Mouse (Mus musculus) CH12.LX (cell line): ENCODE measurements around the gene Gbx2.

Experiments used
- CTCF ChIP-seq, 2 experiments: IDR thresholded peaks in 1 of 2; conservative IDR thresholded peaks in 1 of 2; 2 replicates each; pipeline ENCODE4 v1.5.1; 2011 to 2012; ENCODE audit warnings: low read depth in 2 of 2, low read length in 2 of 2, improper control_type of control experiment in 1 of 2, inconsistent platforms in 1 of 2, mild to moderate bottlenecking in 1 of 2, moderate library complexity in 1 of 2
- POLR2A ChIP-seq: IDR thresholded peaks from 2 replicates; pipeline ENCODE4 v1.6.1; 2011; ENCODE audit warnings: low read depth, mild to moderate bottlenecking, improper control_type of control experiment, low read length
- RAD21 ChIP-seq: IDR thresholded peaks from 2 replicates; pipeline ENCODE4 v1.6.1; 2011; ENCODE audit warnings: low read depth, mild to moderate bottlenecking, low read length, improper control_type of control experiment, moderate library complexity
- SMC3 ChIP-seq: IDR thresholded peaks from 2 replicates; pipeline ENCODE4 v1.6.1; 2011; ENCODE audit warnings: low read depth, low read length, improper control_type of control experiment
- TBP ChIP-seq: conservative IDR thresholded peaks from 2 replicates; pipeline ENCODE4 v1.6.1; 2011; ENCODE audit warnings: low read depth, low read length, improper control_type of control experiment
- USF2 ChIP-seq: conservative IDR thresholded peaks from 2 replicates; pipeline ENCODE4 v1.6.1; 2011; ENCODE audit warnings: low read depth, low read length, improper control_type of control experiment

- TF ChIP-seq USF2 (no peak), RAD21 (no peak), POLR2A (no peak), SMC3 (no peak), TBP (no peak), CTCF (conservative IDR thresholded peaks at IDR 0.05 in 1 of 2, IDR thresholded peaks at IDR 0.05 in 1 of 2; ENCODE audit: low read depth in 2 of 2, low read length in 2 of 2) (no peak)
Observed at GRCm38 (mm10) chr1:89934316-89935260, 3.6 kb upstream of the Gbx2 start.
